Mouse (Mus musculus) liver, adult 2 months (tissue): ENCODE measurements at regions not wholly inside any gene's neighbourhood (a gene's known extent, or its start where the extent isn't known, plus 50 kb on each side); places are given as distances from the start of the nearest gene placed in this dataset.

ENCODE experiments used
- CTCF ChIP-seq: fragments of 200-500 bp; IDR thresholded peaks from 2 replicates; pipeline ENCODE4 v1.5.1; 2011; ENCODE audit warnings: low read depth, low read length, control low read depth
- POLR2A ChIP-seq: fragments of 200-500 bp; IDR thresholded peaks from 2 replicates; pipeline ENCODE4 v1.6.1; 2011; ENCODE audit warnings: low read length, control low read depth; ENCODE audit not compliant: insufficient read depth; ENCODE audit errors: extremely low read depth

DNA sequence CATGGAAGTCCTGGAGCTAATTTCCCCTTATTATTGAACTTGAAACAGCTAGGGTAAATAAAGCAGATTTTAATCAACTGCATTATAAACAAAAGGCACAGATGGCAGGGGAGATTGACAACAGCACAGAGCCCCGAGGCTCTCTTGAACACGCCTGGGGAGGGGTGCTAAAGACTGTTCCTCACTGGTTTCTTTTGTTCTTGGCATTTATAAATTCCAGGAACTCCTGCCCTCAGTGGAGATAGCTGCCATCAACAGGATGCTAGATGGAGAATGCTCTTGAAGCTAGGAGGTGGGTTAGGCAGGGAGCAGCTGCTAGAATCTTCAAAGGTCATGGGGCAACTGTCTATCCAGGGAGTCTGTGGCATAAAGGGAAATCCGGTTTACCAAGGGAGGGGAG lies 102.2 kb upstream of the Kit start:
- TF ChIP-seq CTCF: no peak
- TF ChIP-seq POLR2A: no peak
